Mouse (Mus musculus) megakaryocyte progenitor cell, adult 5-6 weeks (primary cell): Measurements from ENCODE around the gene Siah1b. TPM values are rescaled to one million over a fixed set of nuclear protein-coding genes. Genes with fewer than 3 reads are reported as not detected.
A peak's percentile ranks its signal among the peaks of the same experiment; 100 is the strongest.

Source experiments
- ATAC-seq: replicated peaks from 2 replicates; pipeline ENCODE4 v1.8.0; 2016; ENCODE audit warnings: mild to moderate bottlenecking, moderate TSS enrichment, inconsistent platforms; ENCODE audit not compliant: poor library complexity
- total RNA-seq, 2 experiments: library from RNA; stranded (forward) in 1 of 2; stranded (reverse) in 1 of 2; fragments of 157-497, 149-512 nt in 1 of 2; fragments of 200-1000 nt in 1 of 2; gene quantifications; 2 replicates each; pipeline versions ENCODE4 v1.2.3 to v1.2.4; 2015 to 2017

Gene Siah1b
- total RNA-seq, 2 experiments from 2014 or later: 15.1 to 21.6 TPM

GRCm38 (mm10) chrX:164035401-164035800 is 40.9 kb downstream of the Siah1b start:
- ATAC-seq: no peak

GRCm38 (mm10) chrX:164032526-164032925 is 43.8 kb downstream of the Siah1b start:
- no peak for ATAC-seq

- peak; percentile 100 for ATAC-seq
Measured at GRCm38 (mm10) chrX:164027607-164028289, 48.5 kb downstream of the Siah1b start, which contains the start of gene Car5b. TSS of gene Car5b (minus strand) at chrX:164027997.

Other genes starting within 250 kb of the Siah1b start
- 59.0 and 74.5 TPM in 2 replicates for gene Ap1s2, start 167.5 kb downstream of the Siah1b start, total RNA-seq (2015)
- 35.7 and 37.4 TPM in 2 replicates for gene Ap1s2, start 167.5 kb downstream of the Siah1b start, total RNA-seq (2017)
- 28.1 and 31.8 TPM in 2 replicates for gene Zrsr2, start 117.8 kb downstream of the Siah1b start, total RNA-seq (2015)
- gene Zrsr2, start 117.8 kb downstream of the Siah1b start, total RNA-seq (2017): 35.2 and 76.8 TPM in 2 replicates
- 0.30 TPM in 1 of 2 replicates, not detected in the other for gene Car5b, start 48.5 kb downstream of the Siah1b start, total RNA-seq (2015)
- 0.21 and 0.24 TPM in 2 replicates for gene Car5b, start 48.5 kb downstream of the Siah1b start, total RNA-seq (2017)
- gene Cltrn, start 12.3 kb upstream of the Siah1b start, total RNA-seq (2015): not detected in 2 replicates
- not detected in 2 replicates for gene Cltrn, start 12.3 kb upstream of the Siah1b start, total RNA-seq (2017)
- not detected in 2 replicates for gene Ace2, start 62.8 kb upstream of the Siah1b start, total RNA-seq (2015)
- gene Ace2, start 62.8 kb upstream of the Siah1b start, total RNA-seq (2017): not detected in 2 replicates
- 4.1 and 5.0 TPM in 2 replicates for gene Bmx, start 181.7 kb upstream of the Siah1b start, total RNA-seq (2015)
- 4.4 and 9.0 TPM in 2 replicates for gene Bmx, start 181.7 kb upstream of the Siah1b start, total RNA-seq (2017)
- gene Pir, start 192.9 kb upstream of the Siah1b start, total RNA-seq (2015): 0.99 and 1.1 TPM in 2 replicates
- 0.71 and 1.0 TPM in 2 replicates for gene Pir, start 192.9 kb upstream of the Siah1b start, total RNA-seq (2017)